Mouse (Mus musculus) gastrocnemius, postnatal 36 days (tissue): ENCODE measurements around the gene Syt8. TPM values are rescaled to one million over a fixed set of nuclear protein-coding genes. Genes with fewer than 3 reads are reported as not detected.

ENCODE experiments used
- total RNA-seq, 2 experiments: library from RNA; stranded (reverse); gene quantifications; 2 replicates each; pipeline ENCODE4 v1.2.3; 2021

Gene Syt8
- total RNA-seq, 2 experiments from 2014 or later = not detected

Other genes with a start within 250 kb of the Syt8 start
- gene Gm10153, start 244.5 kb upstream of the Syt8 start, total RNA-seq = not detected
- not detected for gene Krtap5-3, start 233.5 kb upstream of the Syt8 start, total RNA-seq
- gene Gm7579, start 223.0 kb upstream of the Syt8 start, total RNA-seq = not detected
- gene Krtap5-5, start 204.9 kb upstream of the Syt8 start, total RNA-seq = not detected
- not detected for gene Gm40460, start 193.8 kb upstream of the Syt8 start, total RNA-seq
- not detected for gene Gm2431, start 176.5 kb upstream of the Syt8 start, total RNA-seq
- gene Gm4559, start 160.5 kb upstream of the Syt8 start, total RNA-seq = not detected
- gene Krtap5-1, start 137.7 kb upstream of the Syt8 start, total RNA-seq = not detected
- gene Krtap5-4, start 131.3 kb upstream of the Syt8 start, total RNA-seq = not detected
- 1 to 10 TPM; 2.8 to 6.8 TPM for gene Ifitm10, start 61.1 kb upstream of the Syt8 start, total RNA-seq
- gene Gm49369, start 52.2 kb upstream of the Syt8 start, total RNA-seq = 1 to 10 TPM; 3.9 to 9.2 TPM
- 100 to 1,000 TPM; 330 to 388 TPM for gene Ctsd, start 46.8 kb upstream of the Syt8 start, total RNA-seq
- over 10,000 TPM; 17,613 to 18,280 TPM for gene Tnni2, start 7.0 kb downstream of the Syt8 start, total RNA-seq
- 10 to 100 TPM; 37.2 to 75.3 TPM for gene Lsp1, start 26.0 kb downstream of the Syt8 start, total RNA-seq
- gene Tnnt3, start 64.0 kb downstream of the Syt8 start, total RNA-seq = over 10,000 TPM; 32,612 to 32,921 TPM
- 1 to 10 TPM; 1.8 to 6.1 TPM for gene Mrpl23, start 97.8 kb downstream of the Syt8 start, total RNA-seq
- gene Igf2, start 232.0 kb downstream of the Syt8 start, total RNA-seq = 10 to 100 TPM; 87.0 to 98.1 TPM
- gene Gm49394, start 235.1 kb downstream of the Syt8 start, total RNA-seq = under 1 TPM in 1 of 2 experiments, not detected in 1; 0.17 TPM